Mouse (Mus musculus) embryonic stem cell, embryonic (primary cell): Measurements from ENCODE around the gene Tmem107.

Experiments used
- CTCF ChIA-PET, 4 experiments: fragments of 300-600 bp in 2 of 4; fragments of 350-600 bp in 2 of 4; sonication (Branson Sonifier 250); formaldehyde crosslinking; loops; one replicate each; lab custom pipeline; 2022; ENCODE audit warnings: inconsistent platforms in 2 of 4; lab: Charles Lee
- POLR2A ChIA-PET, 4 experiments: fragments of 300-600 bp in 2 of 4; fragments of 350-600 bp in 2 of 4; sonication (Branson Sonifier 250); formaldehyde crosslinking; loops; one replicate each; lab custom pipeline; 2022; ENCODE audit warnings: antibody characterized with exemption in 4 of 4, inconsistent platforms in 1 of 4; lab: Charles Lee

Tmem107 gene

DNA sequence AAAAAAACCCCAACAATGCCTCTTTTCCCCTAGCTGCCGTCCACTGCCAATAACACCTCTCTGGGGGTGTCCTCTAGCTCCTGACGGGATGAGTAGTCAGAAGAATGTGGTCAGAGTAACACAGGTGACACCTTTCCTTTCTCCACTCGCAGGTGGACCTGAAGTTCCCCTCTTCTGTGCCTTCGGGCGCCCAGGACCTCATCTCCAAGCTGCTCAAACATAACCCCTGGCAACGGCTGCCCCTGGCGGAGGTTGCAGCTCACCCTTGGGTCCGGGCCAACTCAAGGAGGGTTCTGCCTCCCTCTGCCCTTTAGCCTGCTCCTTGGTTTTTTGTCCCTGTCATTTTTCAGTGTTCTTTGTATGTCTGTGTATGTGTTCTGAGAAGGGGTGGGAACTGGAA, 19.9 kb upstream of the Tmem107 start:
- CTCF ChIA-PET: interaction anchor here in 2 of 4 experiments (0.6 to 0.8 kb wide), 2 partner anchors 9 to 56 kb away, joined by 4 read pairs; partner anchors contain the start of gene Borcs6 (in 1 of the 2)
- POLR2A ChIA-PET: interaction anchor here (0.6 to 2.4 kb wide), 11 partner anchors 9 to 605 kb away, joined by 3 to 11 read pairs (median 5); partner anchors contain the start of gene Borcs6 (in 4 of the 4)

DNA sequence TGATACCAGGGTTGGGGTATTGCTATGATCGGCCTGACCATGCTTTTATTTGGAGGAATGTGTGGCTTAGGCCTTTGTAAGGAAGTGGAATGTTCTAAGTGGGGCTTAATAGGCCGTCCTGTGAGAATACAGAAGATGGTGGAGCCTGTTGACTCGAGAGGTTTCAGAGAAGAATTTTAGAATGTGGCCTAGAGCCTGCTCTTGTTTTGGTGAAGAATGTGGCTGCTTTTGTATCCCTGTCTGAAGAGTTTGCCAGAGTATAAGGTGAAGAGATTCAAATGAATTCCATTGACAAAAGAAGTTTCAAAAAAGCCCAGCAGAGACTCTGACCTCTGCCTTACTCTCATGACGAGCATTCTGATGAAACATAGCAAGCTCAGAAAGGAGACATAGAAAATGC, 18.8 kb upstream of the Tmem107 start:
- ChIA-PET POLR2A (interaction anchor here (0.6 to 3.1 kb wide), 12 partner anchors 9 to 183 kb away, joined by 3 to 17 read pairs (median 3); partner anchors contain the start of gene Per1 (in 1 of the 4)), CTCF (interaction anchor here in 1 of 4 experiments (0.6 kb wide), 2 partner anchors 15 to 903 kb away, joined by 3 to 6 read pairs; no protein-coding TSS in a partner anchor)

DNA sequence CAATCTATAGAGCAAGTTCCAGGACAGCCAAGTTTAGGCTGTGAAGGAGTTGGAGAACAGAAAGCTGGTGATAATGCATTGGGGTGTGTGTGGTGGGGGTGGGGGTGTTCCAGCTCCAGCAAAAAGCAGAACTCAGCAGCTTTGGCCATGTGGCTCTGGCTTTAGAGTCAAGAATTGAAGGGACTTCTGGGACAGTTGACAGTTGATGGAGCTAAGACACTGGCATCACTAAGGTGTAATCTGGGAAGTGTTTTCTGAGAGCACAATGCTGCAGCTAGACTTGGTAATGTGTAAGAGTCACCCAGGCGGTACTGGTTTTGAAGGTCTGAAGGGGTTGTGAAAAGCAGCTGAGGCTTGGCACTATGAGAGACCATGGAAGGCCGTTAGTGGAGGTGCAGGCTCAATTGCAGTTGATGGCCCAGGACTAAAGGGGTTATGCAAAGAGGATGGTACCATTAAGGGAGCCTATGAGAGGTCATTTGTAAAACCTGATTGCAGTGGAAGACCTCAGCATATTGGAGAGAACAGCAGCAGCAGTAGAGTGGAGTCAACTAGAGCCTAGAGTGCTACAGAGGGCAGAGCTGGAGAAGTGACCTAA, 17.7 kb upstream of the Tmem107 start:
- ChIA-PET POLR2A (interaction anchor here (0.5 to 3.1 kb wide), 16 partner anchors 8 to 160 kb away, joined by 3 to 17 read pairs (median 4); partner anchors contain the start of gene Per1 (in 1 of the 4)), CTCF (interaction anchor here in 2 of 4 experiments (0.5 to 0.6 kb wide), 3 partner anchors 12 to 488 kb away, joined by 4 to 6 read pairs (median 4); no protein-coding TSS in a partner anchor)

DNA sequence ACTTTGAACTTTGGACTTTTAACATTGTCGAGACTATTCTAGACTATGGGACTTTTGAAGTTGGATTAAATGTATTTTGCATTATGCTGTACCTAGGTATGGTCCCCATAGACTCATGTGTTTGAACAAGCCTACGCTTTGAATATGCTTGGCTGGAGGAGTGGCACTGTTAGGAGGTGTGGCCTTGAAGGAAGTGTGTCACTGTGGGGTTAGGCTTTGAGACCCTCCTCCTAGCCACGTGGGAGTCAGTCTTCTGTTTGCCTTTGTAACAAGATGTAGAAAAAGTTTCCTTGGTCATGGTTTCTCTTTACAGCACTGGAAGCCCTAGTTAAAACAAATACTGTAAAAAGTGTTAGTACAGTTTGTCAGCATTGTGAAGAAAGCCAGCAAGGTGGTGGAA, 16.8 kb upstream of the Tmem107 start:
- ChIA-PET CTCF (no interaction called here), POLR2A (interaction anchor here in 2 of 4 experiments (1.1 to 3.1 kb wide), 7 partner anchors 8 to 26 kb away, joined by 3 to 17 read pairs (median 4); partner anchors contain the start of gene Aurkb (in 1 of the 2))

DNA sequence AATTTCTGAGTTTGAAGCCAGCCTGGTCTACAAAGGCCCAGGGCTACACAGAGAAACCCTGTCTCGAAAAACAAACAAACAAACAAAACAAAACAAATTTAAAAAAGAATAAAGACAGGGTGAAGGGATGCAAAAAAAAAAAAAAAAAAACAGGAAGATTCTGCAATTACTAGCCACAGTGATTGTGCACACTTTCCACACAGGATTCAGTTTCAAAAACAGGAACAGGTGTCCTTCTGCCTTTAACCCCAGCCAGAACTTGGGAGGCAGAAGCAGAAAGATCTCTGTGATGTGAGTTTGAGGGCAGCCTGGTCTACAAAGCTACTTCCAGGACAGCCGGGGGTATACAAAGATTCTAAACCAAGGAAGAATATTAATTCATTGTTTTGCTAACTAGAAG, 12.3 kb upstream of the Tmem107 start:
- CTCF ChIA-PET: no interaction called here

DNA sequence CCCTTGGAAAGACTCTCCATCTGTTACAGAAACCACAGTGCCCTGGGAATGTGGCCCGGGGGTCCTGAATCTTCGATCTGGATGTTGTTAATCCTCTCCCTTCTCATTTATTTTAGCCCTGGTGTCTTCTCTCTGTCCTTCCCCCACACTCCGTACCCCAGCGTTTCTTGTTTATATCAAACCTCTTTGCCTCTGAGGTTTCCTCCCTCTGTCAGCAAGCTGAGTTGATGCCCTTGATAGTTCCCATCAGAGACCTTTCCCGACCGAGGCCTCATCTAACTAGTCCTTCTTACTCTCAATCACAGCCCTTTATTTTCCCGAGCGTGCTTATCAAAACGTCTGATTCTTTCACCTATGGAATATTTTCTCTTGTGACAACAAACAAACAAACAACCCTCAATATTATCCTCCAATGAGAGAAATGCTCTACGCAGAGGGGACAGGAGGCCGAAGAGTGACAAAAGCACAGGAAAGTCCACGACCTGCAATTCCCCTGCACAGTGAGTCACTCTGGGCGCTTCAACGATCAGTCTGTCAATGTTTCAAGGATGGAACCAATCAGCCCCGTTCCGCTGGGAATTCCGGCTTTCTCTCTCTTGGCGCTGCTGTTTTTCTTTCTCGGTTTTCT, 11.8 kb upstream of the Tmem107 start:
- CTCF ChIA-PET: interaction anchor here in 3 of 4 experiments (0.5 to 1.5 kb wide), 14 partner anchors 8 to 228 kb away, joined by 3 to 7 read pairs (median 3); partner anchors contain the start of genes 9130213A22Rik (in 1 of the 3) and Aurkb (in 1 of the 3)
- POLR2A ChIA-PET: interaction anchor here (0.6 to 12.8 kb wide), 70 partner anchors 8 to 779 kb away, joined by 3 to 344 read pairs (median 5); partner anchors contain the start of genes Tmem107 (in 3 of the 4), 9130213A22Rik (in 2 of the 4), Aurkb (in 2 of the 4) and Hes7 (in 2 of the 4)

More for the DNA sequence above, 12.3 kb upstream of the Tmem107 start:
- POLR2A ChIA-PET: interaction anchor here (0.9 to 12.8 kb wide), 19 partner anchors 9 to 275 kb away, joined by 3 to 344 read pairs (median 10); partner anchors contain the start of genes Tmem107 (in 3 of the 4), 9130213A22Rik (in 1 of the 4), Aurkb (in 1 of the 4) and Per1 (in 1 of the 4)

DNA sequence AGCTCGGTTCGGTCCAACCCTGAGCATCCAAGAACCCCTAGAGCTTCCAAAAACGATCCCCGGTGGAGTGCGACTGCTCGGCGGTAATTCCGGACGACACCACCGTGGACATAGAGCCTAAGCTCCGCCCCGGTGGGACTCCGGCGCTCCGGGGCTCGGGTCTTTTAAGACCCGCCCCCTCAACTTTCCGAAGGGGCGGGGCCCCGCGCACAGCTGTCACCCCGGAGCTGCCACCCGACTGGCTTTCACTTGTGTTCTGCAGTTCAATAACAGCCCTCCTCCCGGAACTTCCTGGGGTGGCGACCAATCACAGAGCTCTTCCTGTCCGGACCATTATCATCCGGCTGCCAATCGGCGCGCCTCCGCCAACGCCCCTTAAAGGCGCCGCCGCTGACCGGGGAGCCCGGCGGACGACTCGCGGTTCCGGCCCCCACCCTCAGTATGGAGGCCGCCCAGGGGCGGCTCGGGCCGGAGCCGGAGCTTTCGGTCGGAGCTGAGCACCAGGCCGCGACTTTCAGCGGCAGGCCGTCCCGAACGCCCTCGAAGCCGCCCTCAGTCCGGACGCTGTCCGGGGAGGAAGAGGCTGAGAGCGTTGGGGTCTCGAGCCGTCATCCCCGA, 11.1 kb upstream of the Tmem107 start, which contains the start of gene Borcs6:
Borcs6 (plus strand) TSS at position 361 of the 618 bp plus-strand sequence.
- ChIA-PET POLR2A (interaction anchor here (0.6 to 12.8 kb wide), 73 partner anchors 8 to 778 kb away, joined by 3 to 344 read pairs (median 5); partner anchors contain the start of genes Tmem107 (in 3 of the 4), 9130213A22Rik (in 2 of the 4), Aurkb (in 2 of the 4) and Hes7 (in 2 of the 4)), CTCF (interaction anchor here (0.5 to 1.5 kb wide), 15 partner anchors 9 to 228 kb away, joined by 3 to 7 read pairs (median 3); partner anchors contain the start of genes 9130213A22Rik (in 1 of the 4) and Aurkb (in 1 of the 4))

DNA sequence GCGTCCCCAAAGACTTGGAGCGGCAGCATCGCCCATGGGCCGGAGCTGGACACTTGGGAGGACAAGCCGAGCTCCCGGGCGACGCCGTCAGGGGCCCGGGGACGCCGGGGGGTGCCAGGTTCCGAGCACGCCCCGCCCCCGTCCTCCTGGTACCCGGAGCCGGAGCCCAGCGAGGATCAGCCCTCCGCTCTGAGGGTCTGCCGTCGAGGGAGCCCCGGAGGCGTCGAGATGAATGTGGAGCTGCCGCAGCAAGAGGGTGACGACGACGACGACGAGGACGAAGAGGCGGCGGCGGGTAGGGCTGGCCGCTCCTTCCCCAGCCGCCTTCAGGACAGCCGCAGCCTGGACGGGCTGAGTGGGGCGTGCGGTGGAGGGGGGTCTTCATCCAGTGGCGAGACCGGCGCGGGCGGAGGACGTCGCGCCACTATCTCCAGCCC, 10.6 kb upstream of the Tmem107 start:
- ChIA-PET CTCF (interaction anchor here in 3 of 4 experiments (0.6 to 1.5 kb wide), 13 partner anchors 9 to 155 kb away, joined by 3 to 5 read pairs (median 3); partner anchors contain the start of gene Aurkb (in 1 of the 3)), POLR2A (interaction anchor here (0.6 to 12.8 kb wide), 64 partner anchors 8 to 369 kb away, joined by 3 to 344 read pairs (median 5); partner anchors contain the start of genes Tmem107 (in 3 of the 4), 9130213A22Rik (in 2 of the 4), Aurkb (in 2 of the 4) and Hes7 (in 2 of the 4))

DNA sequence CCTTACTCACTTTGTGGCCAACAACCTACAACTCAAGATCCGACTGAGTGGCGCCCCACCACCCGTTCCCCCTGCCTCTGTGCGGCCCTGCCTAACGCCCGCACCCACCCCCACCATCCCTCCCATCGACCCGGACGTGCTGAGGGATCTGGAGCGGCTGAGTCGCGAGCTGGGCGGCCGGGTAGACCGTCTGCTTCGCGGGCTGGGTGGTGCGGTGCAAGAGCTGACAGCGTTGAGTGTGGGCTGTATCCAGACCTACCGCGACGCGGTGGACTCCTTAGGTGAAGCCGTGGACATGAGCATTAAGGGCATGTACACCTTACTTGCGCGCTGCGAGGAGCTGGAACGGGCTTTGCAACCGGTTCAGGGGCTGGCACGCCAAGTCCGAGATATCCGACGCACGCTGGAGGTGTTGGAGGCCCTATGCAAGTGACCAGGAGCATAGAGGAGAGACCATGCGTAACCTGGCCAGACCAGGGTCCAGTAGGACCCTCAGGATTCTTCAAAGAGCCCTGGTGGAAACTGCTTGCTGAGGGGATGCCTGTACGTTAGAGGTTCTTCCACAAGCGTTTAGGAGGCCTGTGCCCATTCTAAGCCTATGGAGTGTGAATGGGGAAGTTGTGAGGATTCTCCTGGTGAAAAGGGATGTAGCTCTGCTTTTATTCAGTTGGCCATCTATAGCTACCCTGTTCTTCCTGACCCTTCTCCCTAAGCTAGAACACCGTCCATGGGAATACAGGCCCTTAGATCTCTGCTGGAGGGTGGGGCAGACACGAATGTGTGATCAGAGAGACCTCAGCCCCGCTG, 10.0 kb upstream of the Tmem107 start:
- ChIA-PET CTCF (interaction anchor here in 2 of 4 experiments (0.6 to 1.5 kb wide), 4 partner anchors 8 to 132 kb away, joined by 3 to 5 read pairs (median 4); no protein-coding TSS in a partner anchor), POLR2A (interaction anchor here (0.5 to 12.8 kb wide), 35 partner anchors 8 to 1466 kb away, joined by 3 to 344 read pairs (median 6); partner anchors contain the start of genes Tmem107 (in 3 of the 4), 9130213A22Rik (in 2 of the 4), Aurkb (in 2 of the 4) and Hes7 (in 2 of the 4))

DNA sequence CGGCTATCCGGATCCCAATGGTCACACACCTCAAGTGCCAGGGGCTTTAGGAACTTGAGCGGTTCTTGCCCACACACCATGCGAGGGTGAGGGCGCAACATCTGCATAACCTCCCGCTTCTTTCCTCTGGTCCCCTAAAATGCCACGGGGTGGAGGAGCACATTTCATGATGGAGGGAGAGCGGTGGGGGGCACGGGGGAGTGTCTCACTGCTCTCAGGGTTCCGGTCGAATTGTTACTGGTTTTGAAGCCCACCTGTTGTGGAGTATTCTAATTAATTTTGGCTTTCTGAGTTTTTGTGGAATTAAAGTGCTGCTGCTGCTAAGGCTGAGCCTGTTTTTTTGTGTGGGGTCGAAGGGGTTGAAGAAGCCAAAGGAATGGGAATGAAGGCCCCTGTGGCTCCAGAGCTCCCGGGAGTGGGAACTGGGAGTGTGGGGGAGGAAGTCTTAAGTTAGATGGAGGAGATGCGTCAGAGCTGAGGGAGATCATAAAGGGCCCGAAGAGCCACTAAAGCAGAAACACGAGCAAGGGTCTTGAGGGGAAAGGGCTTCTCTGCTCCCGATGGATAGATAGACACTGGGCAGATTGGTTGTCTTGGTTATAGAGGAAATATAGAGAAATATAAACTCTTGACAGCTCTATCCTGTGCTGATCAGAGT, 9.2 kb upstream of the Tmem107 start:
- ChIA-PET POLR2A (interaction anchor here (0.8 to 12.8 kb wide), 26 partner anchors 9 to 159 kb away, joined by 3 to 344 read pairs (median 7); partner anchors contain the start of genes Tmem107 (in 3 of the 4), Vamp2 (in 2 of the 4), 9130213A22Rik (in 1 of the 4) and Aurkb (in 1 of the 4)), CTCF (interaction anchor here in 1 of 4 experiments (1.2 kb wide), 1 partner anchor 25 kb away, joined by 4 read pairs; no protein-coding TSS in a partner anchor)

DNA sequence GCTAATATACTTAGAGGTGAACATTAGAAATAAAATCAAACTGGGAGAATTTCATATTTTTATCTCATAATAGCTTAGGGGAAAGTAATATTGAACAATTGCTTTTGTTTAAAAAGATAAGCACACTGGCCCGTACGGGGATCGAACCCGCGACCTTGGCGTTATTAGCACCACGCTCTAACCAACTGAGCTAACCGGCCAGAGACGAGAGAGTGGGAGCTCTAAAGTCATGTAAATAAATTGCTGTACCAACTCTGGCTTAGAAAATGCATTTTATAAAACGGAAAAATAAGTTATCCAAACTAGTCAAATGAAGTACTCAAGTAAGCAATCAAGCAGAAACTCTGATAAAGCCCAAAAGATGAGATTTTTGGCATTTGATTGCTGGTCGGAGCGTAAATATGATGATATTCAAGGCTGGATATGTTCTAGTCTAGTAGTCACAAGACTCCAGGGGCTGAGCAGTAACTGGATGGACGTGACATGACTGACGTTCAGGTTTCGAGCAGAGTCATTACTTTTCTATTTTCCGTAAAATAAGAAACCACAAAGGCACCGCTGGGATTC, 8.3 kb upstream of the Tmem107 start:
- ChIA-PET POLR2A (interaction anchor here (0.8 to 12.8 kb wide), 23 partner anchors 11 to 160 kb away, joined by 3 to 344 read pairs (median 7); partner anchors contain the start of genes Tmem107 (in 3 of the 4), 9130213A22Rik (in 1 of the 4), Aurkb (in 1 of the 4) and Hes7 (in 1 of the 4)), CTCF (no interaction called here)

DNA sequence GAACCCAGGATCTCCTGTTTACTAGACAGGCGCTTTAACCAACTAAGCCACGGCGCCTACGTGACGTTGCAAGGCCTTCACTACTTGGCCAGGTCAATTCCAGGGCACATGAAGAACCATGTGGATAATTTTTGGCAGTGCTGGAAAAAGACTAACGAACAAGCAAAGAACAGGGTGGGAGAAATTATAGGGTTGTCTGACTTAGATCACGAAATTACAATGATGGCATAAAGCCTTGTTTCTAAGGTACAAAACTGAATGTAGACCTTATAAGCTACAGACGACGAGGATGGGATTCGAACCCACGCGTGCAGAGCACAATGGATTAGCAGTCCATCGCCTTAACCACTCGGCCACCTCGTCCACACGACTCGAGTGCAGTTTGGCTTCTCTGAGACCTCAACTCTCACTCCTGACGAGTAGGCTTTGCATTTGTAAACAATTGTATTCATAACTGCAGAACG, 7.8 kb upstream of the Tmem107 start:
- ChIA-PET CTCF (no interaction called here), POLR2A (interaction anchor here (0.8 to 12.8 kb wide), 28 partner anchors 10 to 74 kb away, joined by 3 to 344 read pairs (median 6); partner anchors contain the start of genes Tmem107 (in 3 of the 4), Per1 (in 2 of the 4), 9130213A22Rik (in 1 of the 4) and Aurkb (in 1 of the 4))

DNA sequence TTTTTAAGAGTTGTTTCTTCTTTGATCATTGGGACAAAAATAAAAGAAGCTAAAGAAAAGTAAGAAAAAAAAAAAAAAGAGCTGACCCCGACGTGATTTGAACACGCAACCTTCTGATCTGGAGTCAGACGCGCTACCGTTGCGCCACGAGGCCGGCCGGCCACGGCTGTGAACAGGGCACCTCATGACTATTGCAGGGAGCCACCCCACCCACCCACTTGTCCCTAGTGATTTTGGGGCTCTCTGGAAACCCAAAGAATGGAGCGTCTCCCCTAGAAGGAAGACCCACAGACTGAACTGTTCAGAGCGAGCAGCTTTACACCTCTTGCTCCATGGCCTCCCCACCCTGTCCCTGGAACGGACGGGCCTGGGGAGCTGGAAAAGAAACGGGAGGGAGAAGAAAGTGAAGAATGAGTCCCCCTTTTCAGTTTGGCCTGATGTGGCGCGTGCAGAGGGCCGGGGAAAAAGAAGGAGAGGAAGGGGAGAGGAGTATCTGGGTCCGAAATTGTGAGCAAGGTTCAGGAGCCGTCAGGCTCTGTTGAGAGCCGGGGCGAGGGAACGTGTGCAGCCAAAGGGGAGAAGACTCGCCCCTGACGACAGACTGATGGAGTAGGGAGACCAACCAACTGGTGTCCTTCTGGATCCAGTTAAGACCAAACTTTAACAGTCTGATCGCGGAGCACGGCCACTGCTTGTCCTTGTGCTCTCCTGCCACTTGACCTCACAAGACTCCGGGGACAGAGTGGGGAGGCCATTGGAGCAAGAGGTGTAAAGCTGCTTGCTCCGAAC, 7.0 kb upstream of the Tmem107 start:
- ChIA-PET CTCF (interaction anchor here (0.5 to 1.3 kb wide), 8 partner anchors 28 to 897 kb away, joined by 3 to 4 read pairs (median 4); partner anchors contain the start of genes 9130213A22Rik (in 1 of the 4) and Per1 (in 1 of the 4)), POLR2A (interaction anchor here (0.6 to 12.8 kb wide), 44 partner anchors 9 to 858 kb away, joined by 3 to 344 read pairs (median 4); partner anchors contain the start of genes Per1 (in 3 of the 4), Tmem107 (in 3 of the 4), 9130213A22Rik (in 2 of the 4) and Aurkb (in 1 of the 4))
